Mouse (Mus musculus) liver, embryonic 11.5 days (tissue): ENCODE measurements around the gene Naa38. TPM values are rescaled to one million over a fixed set of nuclear protein-coding genes. Genes with fewer than 3 reads are reported as not detected.

Experiments
- ATAC-seq: fragments of 200-750 bp; cut with Nextera tagmentation; replicated peaks from 2 replicates; pipeline ENCODE4 v1.8.0; 2017; ENCODE audit warnings: moderate number of reproducible peaks, mild to moderate bottlenecking, moderate TSS enrichment, moderate library complexity; ENCODE audit not compliant: low FRiP score
- DNase-seq: peaks from one replicate; pipeline ENCODE4 v3.0.0-alpha.2; 2017; ENCODE audit warnings: low spot score
- H3K27ac ChIP-seq: fragments of 300-500 bp; sonication (generic); 2 replicates; pipeline ENCODE4 v1.5.1; 2014; ENCODE audit warnings: mild to moderate bottlenecking, low read depth, low read length, control low read depth
- H3K27me3 ChIP-seq: fragments of 300-500 bp; sonication (generic); replicated peaks from 2 replicates; pipeline ENCODE4 v1.6.1; 2014; ENCODE audit warnings: low read length, mixed read lengths; ENCODE audit not compliant: control insufficient read depth, insufficient read depth
- H3K36me3 ChIP-seq: fragments of 300-500 bp; sonication (generic); 2 replicates; pipeline ENCODE4 v1.6.1; 2014; ENCODE audit warnings: mild to moderate bottlenecking, low read length, moderate library complexity, mixed read lengths; ENCODE audit not compliant: control insufficient read depth, insufficient read depth
- H3K4me1 ChIP-seq: fragments of 300-500 bp; sonication (generic); replicated peaks from 2 replicates; pipeline ENCODE4 v1.6.1; 2014; ENCODE audit warnings: low read length, mixed read lengths; ENCODE audit not compliant: control insufficient read depth, insufficient read depth
- H3K4me2 ChIP-seq: fragments of 300-500 bp; sonication (generic); 2 replicates; pipeline ENCODE4 v1.6.1; 2014; ENCODE audit warnings: mild to moderate bottlenecking, control low read depth, moderate library complexity
- H3K4me3 ChIP-seq: fragments of 300-500 bp; sonication (generic); 2 replicates; pipeline ENCODE4 v1.5.1; 2014; ENCODE audit warnings: low read depth, low read length, control low read depth
- H3K9ac ChIP-seq: fragments of 300-500 bp; sonication (generic); 2 replicates; pipeline ENCODE4 v1.6.1; 2014; ENCODE audit warnings: low read depth, low read length, control low read depth
- H3K9me3 ChIP-seq: fragments of 300-500 bp; sonication (generic); 2 replicates; pipeline ENCODE4 v1.6.1; 2016; ENCODE audit warnings: low read length, inconsistent platforms, mixed read lengths; ENCODE audit not compliant: control insufficient read depth
- WGBS: fragments of 180-500 bp; shearing (Covaris S2); extraction: QIAGEN DNeasy Blood & Tissue Kit; methylation state at CpG from one replicate; pipeline ENCODE4 v1.1.7; 2014; 5-methylcytosine and 5-hydroxymethylcytosine counted together
- polyA plus RNA-seq: library from polyadenylated mRNA; unstranded; fragments of >200 nt; fragmentation: Nextera tagmentation; extraction: Ambion mirVana; gene quantifications from 2 replicates; pipeline ENCODE4 v1.2.1, GENCODE M21; 2014

The Naa38 gene
- polyA plus RNA-seq, 1 experiment from 2014 or later: 178 TPM

DNA sequence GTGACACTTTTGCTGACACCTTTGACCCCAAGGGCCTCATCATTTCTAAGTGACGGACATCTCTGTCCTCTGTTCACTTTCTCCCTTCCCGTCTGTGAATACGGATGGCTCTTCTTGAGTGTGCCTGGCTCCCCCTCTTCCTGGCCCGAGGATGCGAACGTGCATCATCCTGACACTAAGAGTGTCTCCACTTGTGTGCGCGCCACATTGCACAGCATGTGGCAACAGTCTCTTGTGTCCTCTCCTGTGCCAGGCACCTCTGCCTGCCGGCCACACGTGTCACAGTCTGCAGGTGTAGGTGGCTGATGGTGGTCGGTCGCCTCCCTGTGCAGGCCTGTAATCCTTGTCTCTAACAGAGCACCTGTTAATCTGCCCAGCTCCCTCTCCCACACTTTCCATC lies 23.7 kb upstream of the Naa38 start:
- Histone ChIP-seq H3K4me2 (peak overlapping the region; percentile 64), H3K9me3 (no peaks in the 10 kb centered on the region), H3K9ac (no peak overlapping the region), H3K4me1 (peaks cover 51% of the 10 kb centered on the region), H3K27me3 (peaks cover 12% of the 10 kb centered on the region), H3K27ac (peak overlapping the region; percentile 79; the same call in 1 of the 2 replicates), H3K4me3 (peak overlapping the region; percentile 9; the same call in 1 of the 2 replicates), H3K36me3 (no peaks in the 10 kb centered on the region)
- no peak for DNase-seq
- ATAC-seq: no peak
- WGBS: 66% methylated on average over 12 of the region's 12 CpGs

DNA sequence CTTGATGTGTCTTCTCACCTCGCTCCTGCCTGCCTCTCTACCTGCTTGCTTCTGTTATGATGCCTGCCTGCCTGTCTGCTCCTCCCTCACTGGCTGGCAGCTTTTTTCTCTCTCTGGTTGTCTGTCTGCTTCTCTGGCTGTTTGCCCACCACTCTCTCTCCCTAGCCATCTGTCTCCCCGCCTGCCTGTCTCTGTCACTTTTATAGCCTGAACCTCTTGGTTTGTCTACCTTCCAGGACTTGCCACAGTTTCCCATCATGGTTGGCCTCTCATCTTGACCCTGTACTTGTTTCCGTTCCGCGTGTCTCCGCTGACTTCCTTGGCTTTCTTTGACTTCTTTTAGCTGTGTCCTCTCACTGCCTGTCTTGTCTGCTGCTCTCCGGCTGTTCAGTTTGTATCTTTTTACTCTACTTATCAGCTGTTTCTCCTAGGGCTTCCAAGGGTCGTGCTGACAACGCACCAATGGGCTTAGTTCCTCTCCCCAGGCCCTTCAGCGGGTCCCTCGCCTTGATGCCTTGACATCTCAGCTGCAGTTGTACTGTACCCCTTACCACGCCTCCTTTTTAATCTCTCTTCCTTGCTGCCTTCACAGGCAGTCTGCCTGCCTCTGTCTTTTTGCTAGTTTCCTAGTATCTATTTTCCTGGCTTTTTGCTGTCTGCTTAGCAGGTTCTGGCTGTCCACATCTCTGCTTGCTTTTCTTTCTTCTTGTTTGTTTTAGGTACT lies 23.1 kb upstream of the Naa38 start:
- 36% methylated on average over 12 of the region's 12 CpGs for WGBS
- H3K4me1 ChIP-seq: peaks cover 51% of the 10 kb centered on the region
- peak; percentile 51 for DNase-seq

DNA sequence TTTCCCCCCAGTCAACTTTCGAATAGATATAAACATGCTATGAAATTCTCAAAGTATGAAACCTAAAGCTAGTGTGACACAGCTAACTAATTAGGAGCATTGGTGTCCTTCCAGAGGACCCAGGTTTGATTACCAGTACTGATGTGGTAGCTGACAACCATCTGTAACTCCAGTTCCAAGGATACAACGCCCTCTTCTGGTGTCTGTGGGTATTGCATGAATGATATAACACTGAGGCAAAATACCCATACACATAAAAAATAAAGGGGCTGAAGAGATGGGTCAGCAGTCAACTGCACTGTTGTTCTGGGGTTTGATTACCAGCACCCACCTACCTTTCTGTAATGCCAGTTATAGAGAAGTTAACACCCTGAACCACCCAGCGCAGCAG lies 22.5 kb upstream of the Naa38 start:
- WGBS: 54% methylated on average over 3 of the region's 3 CpGs

More for the DNA sequence above, 23.1 kb upstream of the Naa38 start:
- Histone ChIP-seq H3K36me3 (no peaks in the 10 kb centered on the region), H3K27me3 (peaks cover 10% of the 10 kb centered on the region), H3K9me3 (no peaks in the 10 kb centered on the region), H3K9ac (peak overlapping the region; percentile 48; the same call in 1 of the 2 replicates), H3K4me3 (peak overlapping the region; percentile 9; the same call in 1 of the 2 replicates), H3K4me2 (peak overlapping the region; percentile 64), H3K27ac (peak overlapping the region; percentile 79)
- ATAC-seq: peak; percentile 46

DNA sequence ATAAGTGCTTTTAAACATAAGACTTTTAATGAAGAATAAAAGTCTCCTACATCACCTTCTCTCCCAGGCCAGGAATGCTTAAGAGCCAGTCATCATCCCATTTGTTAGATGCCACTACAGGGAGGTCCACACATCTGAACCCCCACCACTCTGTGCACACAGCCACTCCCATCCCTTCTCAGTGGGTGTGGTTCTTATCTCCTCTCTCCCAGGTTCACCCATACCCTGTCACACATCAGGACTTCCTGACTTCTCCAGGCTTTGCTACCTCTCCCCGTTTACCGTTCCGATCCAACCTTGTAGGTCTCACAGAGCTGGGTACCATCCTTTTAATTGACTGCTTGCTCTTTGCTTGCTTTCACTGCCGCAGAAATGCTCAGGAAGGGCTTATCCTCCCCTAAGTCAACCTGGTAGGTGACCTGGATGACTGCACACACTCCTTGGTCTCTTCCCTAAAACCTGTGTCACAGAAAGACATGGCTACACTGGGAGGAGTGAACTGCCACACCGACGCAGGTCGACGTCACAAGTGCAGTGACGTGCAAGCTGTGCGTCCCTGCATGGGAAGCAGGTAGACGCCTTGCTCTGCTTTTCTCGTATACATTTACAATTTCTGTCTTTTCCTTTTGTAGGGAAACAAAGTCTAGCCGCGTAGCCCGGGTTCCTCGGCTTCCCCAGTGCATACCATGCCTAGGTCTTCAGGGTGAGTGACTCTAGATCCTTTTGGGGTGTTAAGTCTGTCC lies 21.9 kb upstream of the Naa38 start:
- Histone ChIP-seq H3K36me3 (no peaks in the 10 kb centered on the region), H3K4me1 (peaks cover 42% of the 10 kb centered on the region), H3K9me3 (no peaks in the 10 kb centered on the region), H3K27ac (peak overlapping the region; percentile 79), H3K9ac (peak overlapping the region; percentile 59), H3K4me3 (peak overlapping the region; percentile 32), H3K4me2 (peak overlapping the region; percentile 64), H3K27me3 (peaks cover 2% of the 10 kb centered on the region)
- ATAC-seq: peak; percentile 94
- 69% methylated on average over 16 of the region's 16 CpGs for WGBS
- no peak for DNase-seq

More for the DNA sequence above, 22.5 kb upstream of the Naa38 start:
- Histone ChIP-seq H3K4me1 (peaks cover 48% of the 10 kb centered on the region), H3K27me3 (peaks cover 8% of the 10 kb centered on the region), H3K4me2 (peak overlapping the region; percentile 64), H3K4me3 (peak overlapping the region; percentile 32; the same call in 1 of the 2 replicates), H3K27ac (peak overlapping the region; percentile 79), H3K9me3 (no peaks in the 10 kb centered on the region), H3K9ac (no peak overlapping the region; the same call in 1 of the 2 replicates), H3K36me3 (no peaks in the 10 kb centered on the region)
- ATAC-seq: no peak
- DNase-seq: no peak

DNA sequence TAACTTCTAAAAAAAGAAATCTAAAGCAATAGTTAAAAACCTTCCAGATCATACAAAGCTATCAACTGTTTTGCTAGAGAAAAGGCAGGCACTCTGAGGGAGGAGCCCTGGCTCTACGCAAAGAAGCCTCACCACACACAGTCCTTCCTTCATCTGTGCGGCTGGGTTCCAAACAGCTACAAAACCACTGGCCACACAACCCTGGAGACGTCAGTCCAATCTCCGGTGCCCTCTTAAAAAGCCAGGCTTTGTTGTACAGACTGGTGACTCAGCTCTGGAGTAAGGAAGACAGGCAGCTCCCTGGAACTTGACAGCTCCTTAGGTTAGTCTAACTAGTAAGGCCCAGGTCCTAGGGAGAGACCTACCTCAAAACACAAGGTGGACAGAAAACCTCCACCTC lies 19.6 kb upstream of the Naa38 start:
- ATAC-seq: no peak
- no peaks in the 10 kb centered on the region for H3K36me3 ChIP-seq
- H3K4me2 ChIP-seq: no peak overlapping the region
- 74% methylated on average over 4 of the region's 4 CpGs for WGBS
- no peaks in the 10 kb centered on the region for H3K9me3 ChIP-seq
- H3K4me3 ChIP-seq: no peak overlapping the region
- peaks cover 38% of the 10 kb centered on the region for H3K4me1 ChIP-seq
- H3K9ac ChIP-seq: no peak overlapping the region
- no peak overlapping the region for H3K27ac ChIP-seq
- no peaks in the 10 kb centered on the region for H3K27me3 ChIP-seq
- DNase-seq: no peak

DNA sequence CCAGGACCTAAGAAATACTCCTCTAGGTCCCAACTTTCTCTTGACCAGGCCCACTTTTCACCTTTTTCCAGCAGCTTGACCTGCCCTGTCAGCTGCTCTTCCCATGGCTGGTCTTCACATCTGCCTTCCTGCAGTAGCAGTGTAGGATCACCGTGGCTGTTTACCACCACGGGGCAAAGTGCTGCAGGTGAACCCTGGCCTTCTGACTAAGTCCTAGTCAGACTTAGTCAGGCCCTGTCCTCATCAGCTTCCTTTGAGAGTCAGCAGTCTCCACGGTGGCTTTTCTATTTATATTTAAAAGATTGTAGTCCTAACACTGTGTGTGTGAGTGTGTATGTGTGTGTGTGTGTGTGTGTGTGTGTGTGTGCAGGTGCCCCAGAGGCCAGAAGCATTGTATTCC lies 17.5 kb upstream of the Naa38 start:
- H3K4me2 ChIP-seq: no peak overlapping the region
- H3K27me3 ChIP-seq: no peaks in the 10 kb centered on the region
- H3K4me1 ChIP-seq: peaks cover 18% of the 10 kb centered on the region
- H3K9me3 ChIP-seq: no peaks in the 10 kb centered on the region
- ATAC-seq (no peak), DNase-seq (no peak)
- H3K4me3 ChIP-seq: no peak overlapping the region
- H3K27ac ChIP-seq: peak overlapping the region; percentile 25; the same call in 1 of the 2 replicates
- 60% methylated on average over 3 of the region's 3 CpGs for WGBS
- H3K9ac ChIP-seq: no peak overlapping the region
- H3K36me3 ChIP-seq: no peaks in the 10 kb centered on the region

DNA sequence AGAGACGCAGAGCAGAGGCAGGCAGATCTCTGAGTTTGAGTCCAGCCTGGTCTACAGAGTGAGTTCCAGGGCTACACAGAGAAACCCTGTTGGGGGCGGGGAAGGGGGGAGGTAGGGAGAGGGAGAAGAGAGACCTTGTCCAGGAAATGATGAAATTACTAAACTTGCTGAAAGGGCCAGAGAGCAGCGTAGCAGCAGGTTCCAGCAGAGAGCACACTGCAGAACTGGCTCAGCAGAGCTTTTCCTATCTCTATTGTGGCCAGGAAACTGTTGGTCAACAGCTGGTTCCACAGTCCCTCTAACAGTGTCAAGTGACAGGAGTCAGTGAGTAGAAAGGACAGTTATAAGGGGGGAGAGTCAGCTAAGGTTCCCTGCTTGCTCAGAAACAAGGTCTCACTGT lies 15.7 kb upstream of the Naa38 start:
- Histone ChIP-seq H3K27ac (no peak overlapping the region), H3K9ac (no peak overlapping the region), H3K4me3 (no peak overlapping the region), H3K9me3 (no peaks in the 10 kb centered on the region), H3K36me3 (no peaks in the 10 kb centered on the region), H3K4me2 (no peak overlapping the region; the same call in 1 of the 2 replicates), H3K27me3 (no peaks in the 10 kb centered on the region), H3K4me1 (peaks cover 2% of the 10 kb centered on the region)
- ATAC-seq: no peak
- 53% methylated on average over 3 of the region's 3 CpGs for WGBS
- no peak for DNase-seq

DNA sequence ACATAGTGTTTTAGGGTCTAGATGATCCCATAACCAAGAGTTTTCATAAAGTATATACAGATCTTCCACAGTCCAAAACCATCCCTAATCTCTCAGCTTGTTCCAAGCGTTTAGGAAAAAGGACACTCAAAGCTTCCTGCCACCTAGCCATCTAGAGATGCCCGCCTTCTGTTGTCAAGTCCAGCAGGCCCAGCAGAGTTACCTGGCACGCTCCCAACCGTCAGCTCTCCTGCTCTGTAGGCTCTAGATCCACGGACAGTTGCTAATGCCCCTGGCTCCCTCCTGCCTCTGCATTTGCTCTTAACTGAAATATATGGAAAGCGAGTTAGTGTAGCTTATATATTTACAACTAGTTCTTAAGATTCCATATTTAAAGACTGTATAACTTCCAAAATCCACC lies 13.9 kb upstream of the Naa38 start:
- 81% methylated on average over 6 of the region's 6 CpGs for WGBS
- no peak overlapping the region for H3K4me3 ChIP-seq
- no peak overlapping the region for H3K4me2 ChIP-seq
- no peaks in the 10 kb centered on the region for H3K9me3 ChIP-seq
- no peaks in the 10 kb centered on the region for H3K36me3 ChIP-seq
- H3K4me1 ChIP-seq: peaks cover 2% of the 10 kb centered on the region
- no peaks in the 10 kb centered on the region for H3K27me3 ChIP-seq
- H3K27ac ChIP-seq: no peak overlapping the region
- ATAC-seq: no peak
- H3K9ac ChIP-seq: no peak overlapping the region
- no peak for DNase-seq
